Mouse (Mus musculus): ENCODE results near the gene Ppie. TPM values are rescaled to one million over a fixed set of nuclear protein-coding genes. Genes with fewer than 3 reads are reported as not detected.
A peak's percentile ranks its signal among the peaks of the same experiment; 100 is the strongest.
"Not testable (repeated sequence)": the region's sequence is repeated elsewhere in the genome, so short reads cannot be mapped to it uniquely, and the experiment has no call there.

Gene Ppie
- polyA plus RNA-seq (2016; fragmentation: Nextera tagmentation; extraction: Ambion mirVana), result 65.2 and 65.3 TPM in 2 replicates

- H3K27me3 ChIP-seq (replicated peaks), result 0 out of 2 replicates have a peak, but pooled peaks cover 8% of the 10 kb centered on the region
These were observed at the start of gene Ppie for GRCm38 (mm10) chr4:123139513-123140154. TSS of gene Ppie (minus strand) at chr4:123139951.

GRCm38 (mm10) chr4:123184816-123185215 is 45.1 kb upstream of the Ppie start:
- peaks cover 97% of the 10 kb centered on the region for H3K27me3 ChIP-seq (replicated peaks)
- H3K27ac ChIP-seq, result no peak overlapping the region
- H3K9me3 ChIP-seq (replicated peaks), result no peaks in the 10 kb centered on the region
- no peak overlapping the region for H3K9ac ChIP-seq
- 25% methylated on average over 3 of the region's 3 CpGs for WGBS (ENCODE audit: insufficient replicate concordance)
- H3K4me1 ChIP-seq, result peaks cover 7% of the 10 kb centered on the region
- ATAC-seq, result no peak
- H3K36me3 ChIP-seq, result no peaks in the 10 kb centered on the region
- H3K4me3 ChIP-seq, result no peak overlapping the region
- no peak overlapping the region for H3K4me2 ChIP-seq

More at GRCm38 (mm10) chr4:123139513-123140154, at the start of gene Ppie:
- peak within 1 kb of the TSS; percentile 76 for H3K27ac ChIP-seq
- peak; percentile 94 for ATAC-seq
- H3K9ac ChIP-seq, result peak within 1 kb of the TSS; percentile 80
- peak within 1 kb of the TSS; percentile 81 for H3K4me2 ChIP-seq
- under 1% methylated on average over 34 of the region's 34 CpGs for WGBS (ENCODE audit: insufficient replicate concordance)
- H3K4me3 ChIP-seq, result peak within 1 kb of the TSS; percentile 82
- peaks cover 30% of the 10 kb centered on the region for H3K4me1 ChIP-seq
- peaks cover 26% of the 10 kb centered on the region for H3K36me3 ChIP-seq
- no peaks in the 10 kb centered on the region for H3K9me3 ChIP-seq (replicated peaks)

GRCm38 (mm10) chr4:123183239-123184056 is 43.7 kb upstream of the Ppie start:
- peaks cover 7% of the 10 kb centered on the region for H3K4me1 ChIP-seq
- H3K36me3 ChIP-seq, result no peaks in the 10 kb centered on the region
- H3K9ac ChIP-seq, result no peak overlapping the region
- H3K4me3 ChIP-seq, result peak overlapping the region; percentile 41
- H3K27ac ChIP-seq, result no peak overlapping the region
- H3K27me3 ChIP-seq (replicated peaks), result peaks cover 98% of the 10 kb centered on the region
- 10% methylated on average over 43 of the region's 44 CpGs for WGBS (ENCODE audit: insufficient replicate concordance)
- no peaks in the 10 kb centered on the region for H3K9me3 ChIP-seq (replicated peaks)
- peak overlapping the region; percentile 61 for H3K4me2 ChIP-seq
- ATAC-seq, result peak; percentile 83

GRCm38 (mm10) chr4:123182328-123183238 is 42.8 kb upstream of the Ppie start, which contains the start of gene Hpcal4:
TSS of gene Hpcal4 (plus strand) at chr4:123183227.
- peaks cover 7% of the 10 kb centered on the region for H3K4me1 ChIP-seq
- no peak within 1 kb of the TSS for H3K27ac ChIP-seq
- peak within 1 kb of the TSS; percentile 41 for H3K4me3 ChIP-seq
- no peak within 1 kb of the TSS for H3K9ac ChIP-seq
- no peaks in the 10 kb centered on the region for H3K9me3 ChIP-seq (replicated peaks)
- WGBS (ENCODE audit: insufficient replicate concordance), result 2% methylated on average over 43 of the region's 44 CpGs
- peaks cover 99% of the 10 kb centered on the region for H3K27me3 ChIP-seq (replicated peaks)
- H3K36me3 ChIP-seq, result no peaks in the 10 kb centered on the region
- H3K4me2 ChIP-seq, result peak within 1 kb of the TSS; percentile 61
- no peak; the same call in 1 of the 2 replicates for ATAC-seq

GRCm38 (mm10) chr4:123171811-123172210 is 32.1 kb upstream of the Ppie start:
- Histone ChIP-seq H3K36me3 (no peaks in the 10 kb centered on the region), H3K4me1 (no peaks in the 10 kb centered on the region), H3K4me3 (no peak overlapping the region), H3K27ac (no peak overlapping the region), H3K4me2 (no peak overlapping the region), H3K9ac (no peak overlapping the region), H3K27me3 (replicated peaks) (peaks cover 57% of the 10 kb centered on the region), H3K9me3 (replicated peaks) (no peaks in the 10 kb centered on the region)
- ATAC-seq, result no peak

- ATAC-seq, result no peak
- H3K9ac ChIP-seq, result no peak overlapping the region
- no peak overlapping the region for H3K4me3 ChIP-seq
- H3K4me1 ChIP-seq, result peaks cover 13% of the 10 kb centered on the region
- no peak overlapping the region for H3K4me2 ChIP-seq
- WGBS (ENCODE audit: insufficient replicate concordance), result 73% methylated on average over 15 of the region's 15 CpGs
- peaks cover 46% of the 10 kb centered on the region for H3K27me3 ChIP-seq (replicated peaks)
- H3K36me3 ChIP-seq, result no peaks in the 10 kb centered on the region
- no peak overlapping the region for H3K27ac ChIP-seq
- no peaks in the 10 kb centered on the region for H3K9me3 ChIP-seq (replicated peaks)
These were observed 24.4 kb upstream of the Ppie start for GRCm38 (mm10) chr4:123164157-123164556.

GRCm38 (mm10) chr4:123162305-123162917 is 22.7 kb upstream of the Ppie start:
- Histone ChIP-seq H3K4me3 (no peak overlapping the region), H3K4me1 (peaks cover 13% of the 10 kb centered on the region), H3K27me3 (replicated peaks) (peaks cover 47% of the 10 kb centered on the region), H3K9ac (no peak overlapping the region), H3K4me2 (peak overlapping the region; percentile 29), H3K9me3 (replicated peaks) (no peaks in the 10 kb centered on the region), H3K27ac (no peak overlapping the region), H3K36me3 (no peaks in the 10 kb centered on the region)
- ATAC-seq, result no peak
- WGBS (ENCODE audit: insufficient replicate concordance), result 7% methylated on average over 15 of the region's 15 CpGs

- H3K27ac ChIP-seq; ATAC-seq; H3K9ac ChIP-seq; H3K36me3 ChIP-seq; H3K9me3 ChIP-seq (replicated peaks); H3K4me3 ChIP-seq; H3K4me2 ChIP-seq: not testable (repeated sequence)
- H3K4me1 ChIP-seq, result peaks cover 13% of the 10 kb centered on the region
- peaks cover 47% of the 10 kb centered on the region for H3K27me3 ChIP-seq (replicated peaks)
- 60% methylated on average over 3 of the region's 3 CpGs for WGBS (ENCODE audit: insufficient replicate concordance)
These were observed 21.5 kb upstream of the Ppie start for GRCm38 (mm10) chr4:123161251-123161650.

- ATAC-seq, result no peak
- no peak overlapping the region for H3K4me3 ChIP-seq
- no peaks in the 10 kb centered on the region for H3K36me3 ChIP-seq
- H3K9me3 ChIP-seq (replicated peaks), result no peaks in the 10 kb centered on the region
- no peak overlapping the region for H3K9ac ChIP-seq
- H3K27me3 ChIP-seq (replicated peaks), result peaks cover 47% of the 10 kb centered on the region
- H3K4me2 ChIP-seq, result no peak overlapping the region
- no peak overlapping the region for H3K27ac ChIP-seq
- 55% methylated on average over 6 of the region's 6 CpGs for WGBS (ENCODE audit: insufficient replicate concordance)
- H3K4me1 ChIP-seq, result peaks cover 13% of the 10 kb centered on the region
These were observed 20.8 kb upstream of the Ppie start for GRCm38 (mm10) chr4:123160571-123160970.

- Histone ChIP-seq H3K27me3 (replicated peaks) (peaks cover 15% of the 10 kb centered on the region; the same call in 1 of the 2 replicates), H3K4me3 (no peak overlapping the region), H3K9me3 (replicated peaks) (no peaks in the 10 kb centered on the region), H3K4me2 (no peak overlapping the region), H3K27ac (no peak overlapping the region), H3K36me3 (no peaks in the 10 kb centered on the region), H3K9ac (no peak overlapping the region), H3K4me1 (no peaks in the 10 kb centered on the region)
- ATAC-seq, result no peak
These were observed 16.1 kb upstream of the Ppie start for GRCm38 (mm10) chr4:123155840-123156239.

- no peaks in the 10 kb centered on the region for H3K9me3 ChIP-seq (replicated peaks)
- 36% methylated on average over 2 of the region's 2 CpGs for WGBS (ENCODE audit: insufficient replicate concordance)
- H3K27ac ChIP-seq, result no peak overlapping the region
- no peaks in the 10 kb centered on the region for H3K36me3 ChIP-seq
- H3K9ac ChIP-seq, result no peak overlapping the region
- no peak for ATAC-seq
- H3K27me3 ChIP-seq (replicated peaks), result peaks cover 15% of the 10 kb centered on the region; the same call in 1 of the 2 replicates
- no peak overlapping the region for H3K4me3 ChIP-seq
- H3K4me2 ChIP-seq, result no peak overlapping the region
- H3K4me1 ChIP-seq, result no peaks in the 10 kb centered on the region
These were observed 15.7 kb upstream of the Ppie start for GRCm38 (mm10) chr4:123155427-123155826.

Data from liver, embryonic 12.5 days (tissue).